Comparison of ENCODE assay signal across 7 mouse cellular contexts in genomic region chr11:11114234-11115030, GRCm38 (mm10). TPM values are rescaled to one million over a fixed set of nuclear protein-coding genes. Genes with fewer than 3 reads are reported as not detected.
DNase-seq lines count a peak whose midpoint lies in the region; ATAC-seq and TF ChIP-seq lines count a peak whose summit lies in the region.

No protein-coding gene starts in this region.

- no peaks in the 10 kb centered on the region for H3K9me3 ChIP-seq in embryonic facial prominence, embryonic 13.5 days
- no peaks in the 10 kb centered on the region for H3K9me3 ChIP-seq in hindbrain, embryonic 11.5 days (ENCODE audit: control insufficient read depth, low read length)
- no peaks in the 10 kb centered on the region for H3K9me3 ChIP-seq in midbrain, postnatal 0 days (ENCODE audit: low read length)

- no peaks in the 10 kb centered on the region for H3K36me3 ChIP-seq in embryonic facial prominence, embryonic 13.5 days
- no peaks in the 10 kb centered on the region for H3K36me3 ChIP-seq in hindbrain, embryonic 11.5 days (ENCODE audit: control insufficient read depth, insufficient read depth, low read length)
- no peaks in the 10 kb centered on the region for H3K36me3 ChIP-seq in midbrain, postnatal 0 days (ENCODE audit: insufficient read depth, low read length)

- H3K27ac ChIP-seq in layer of hippocampus, adult 2 months = no peak overlapping the region; the same call in 1 of the 2 replicates
- no peak overlapping the region for H3K27ac ChIP-seq in embryonic facial prominence, embryonic 13.5 days
- H3K27ac ChIP-seq in hindbrain, embryonic 11.5 days (ENCODE audit: low read depth, low read length) = no peak overlapping the region
- peak overlapping the region; percentile 62 for H3K27ac ChIP-seq in midbrain, postnatal 0 days (ENCODE audit: low read depth, low read length)

- H3K4me3 ChIP-seq in layer of hippocampus, adult 2 months = peak overlapping the region; percentile 53
- peak overlapping the region; percentile 53 for H3K4me3 ChIP-seq in embryonic facial prominence, embryonic 13.5 days
- H3K4me3 ChIP-seq in hindbrain, embryonic 11.5 days (ENCODE audit: low read depth, low read length) = peak overlapping the region; percentile 36
- H3K4me3 ChIP-seq in midbrain, postnatal 0 days (ENCODE audit: low read depth, low read length) = peak overlapping the region; percentile 70

- under 1% methylated on average over 34 of the region's 34 CpGs for WGBS in embryonic facial prominence, embryonic 13.5 days
- under 1% methylated on average over 34 of the region's 34 CpGs for WGBS in hindbrain, embryonic 11.5 days
- WGBS in midbrain, postnatal 0 days = under 1% methylated on average over 34 of the region's 34 CpGs

- peak overlapping the region; percentile 57; the same call in 1 of the 2 replicates for H3K9ac ChIP-seq in embryonic facial prominence, embryonic 13.5 days
- no peak overlapping the region for H3K9ac ChIP-seq in hindbrain, embryonic 11.5 days (ENCODE audit: low read depth, low read length)
- peak overlapping the region; percentile 51 for H3K9ac ChIP-seq in midbrain, postnatal 0 days (replicated peaks; ENCODE audit: low read length, poor library complexity, severe bottlenecking)

- no peak for TF ChIP-seq CTCF in layer of hippocampus, adult 2 months (conservative IDR thresholded peaks at IDR 0.05)
- no peak for TF ChIP-seq CTCF in midbrain, postnatal 0 days (IDR thresholded peaks at IDR 0.05)

- ATAC-seq in embryonic facial prominence, embryonic 13.5 days (ENCODE audit: insufficient number of reproducible peaks, insufficient read depth, low FRiP score, low TSS enrichment, low read depth) = no peak
- ATAC-seq in hindbrain, embryonic 11.5 days (ENCODE audit: low FRiP score) = peak; percentile 36
- peak; percentile 18 for ATAC-seq in midbrain, postnatal 0 days (ENCODE audit: low FRiP score)

- H3K4me1 ChIP-seq in embryonic facial prominence, embryonic 13.5 days = peaks cover 31% of the 10 kb centered on the region
- peaks cover 7% of the 10 kb centered on the region; the same call in 1 of the 2 replicates for H3K4me1 ChIP-seq in hindbrain, embryonic 11.5 days (replicated peaks; ENCODE audit: control insufficient read depth, insufficient read depth, low read length)
- H3K4me1 ChIP-seq in midbrain, postnatal 0 days (ENCODE audit: insufficient read depth, low read length) = peaks cover 5% of the 10 kb centered on the region; the same call in 1 of the 2 replicates

- no peak for DNase-seq in layer of hippocampus, adult 2 months (ENCODE audit: low spot score in 2 of 2)
- DNase-seq in layer of hippocampus, adult 9-11 months = no peak
- peak; percentile 39 for DNase-seq in hindbrain, embryonic 11.5 days (ENCODE audit: low spot score)
- DNase-seq in midbrain, postnatal 0 days (ENCODE audit: low spot score) = no peak
- DNase-seq in adrenal gland, adult 18-20 months (ENCODE audit: low spot score in 2 of 2) = no peak
- DNase-seq in frontal cortex, adult 2 months (ENCODE audit: extremely low spot score in 1 of 2, low spot score in 1 of 2) = no peak

- H3K4me2 ChIP-seq in embryonic facial prominence, embryonic 13.5 days = peak overlapping the region; percentile 97
- peak overlapping the region; percentile 84 for H3K4me2 ChIP-seq in hindbrain, embryonic 11.5 days (replicated peaks; ENCODE audit: low read depth, low read length)
- peak overlapping the region; percentile 99 for H3K4me2 ChIP-seq in midbrain, postnatal 0 days (ENCODE audit: low read depth, low read length, poor library complexity, severe bottlenecking)

- peaks cover 78% of the 10 kb centered on the region for H3K27me3 ChIP-seq in embryonic facial prominence, embryonic 13.5 days
- peaks cover 54% of the 10 kb centered on the region for H3K27me3 ChIP-seq in hindbrain, embryonic 11.5 days (ENCODE audit: control insufficient read depth, insufficient read depth, low read length)
- H3K27me3 ChIP-seq in midbrain, postnatal 0 days (ENCODE audit: insufficient read depth, low read length) = no peaks in the 10 kb centered on the region

RNA-seq across cellular contexts. Expression of gene Vwc2, which starts 0.4 kb away (rescaled TPM):
- 1 to 10 TPM; 4.4 to 5.5 TPM for total RNA-seq in layer of hippocampus, adult 2 months (2021)
- polyA plus RNA-seq in embryonic facial prominence, embryonic 13.5 days (2015; fragmentation: Nextera tagmentation; extraction: Ambion mirVana) = 0.91 and 1.1 TPM in 2 replicates
- 1.0 TPM in 2 replicates for polyA plus RNA-seq in hindbrain, embryonic 11.5 days (2014; fragmentation: Nextera tagmentation; extraction: Ambion mirVana)
- 24.5 and 24.9 TPM in 2 replicates for total RNA-seq in midbrain, postnatal 0 days (2014; rRNA removed)
- polyA plus RNA-seq in midbrain, postnatal 0 days (2015; fragmentation: Nextera tagmentation; extraction: Ambion mirVana) = 10.6 and 10.7 TPM in 2 replicates
- total RNA-seq in adrenal gland, adult 18-20 months (2021) = under 1 TPM; 0.29 to 0.56 TPM
- 10.2 and 10.6 TPM in 2 replicates for polyA plus RNA-seq in frontal cortex, adult 2 months (2012; rRNA removed)
